Mouse (Mus musculus) cerebellum, adult 2 months (tissue): ENCODE data around the gene Eci3. TPM values are rescaled to one million over a fixed set of nuclear protein-coding genes. Genes with fewer than 3 reads are reported as not detected.
"Not testable (repeated sequence)": the region's sequence is repeated elsewhere in the genome, so short reads cannot be mapped to it uniquely, and the experiment has no call there.

Experiments
- DNase-seq, 2 experiments: peaks; one replicate each; pipeline ENCODE4 v3.0.0; 2021
- H3K27ac ChIP-seq: fragments of 200-500 bp; 2 replicates; pipeline ENCODE4 v1.5.1; 2012; ENCODE audit warnings: low read length, control low read depth, inconsistent platforms; ENCODE audit not compliant: insufficient read depth
- H3K27me3 ChIP-seq: fragments of 200-500 bp; 2 replicates; pipeline ENCODE4 v1.6.1; 2012; ENCODE audit warnings: inconsistent platforms, mild to moderate bottlenecking, low read length, moderate library complexity; ENCODE audit not compliant: control insufficient read depth, insufficient read depth
- H3K4me1 ChIP-seq: fragments of 200-500 bp; 2 replicates; pipeline ENCODE4 v1.6.1; 2011; ENCODE audit warnings: low read length; ENCODE audit not compliant: control insufficient read depth, insufficient read depth
- H3K4me3 ChIP-seq: fragments of 200-500 bp; replicated peaks from 2 replicates; pipeline ENCODE3; 2011; ENCODE audit warnings: mild to moderate bottlenecking, low read depth, low read length, control low read depth; ENCODE audit not compliant: insufficient read depth
- CTCF ChIP-seq: fragments of 200-500 bp; IDR thresholded peaks from 2 replicates; pipeline ENCODE4 v1.5.1; 2011; ENCODE audit warnings: low read depth, mild to moderate bottlenecking, control low read depth, low read length, moderate library complexity, borderline replicate concordance; ENCODE audit not compliant: insufficient read depth
- POLR2A ChIP-seq: fragments of 200-500 bp; IDR thresholded peaks from 2 replicates; pipeline ENCODE4 v1.6.1; 2011; ENCODE audit warnings: low read length, control low read depth, borderline replicate concordance; ENCODE audit not compliant: insufficient read depth
- WGBS: fragments of 180-500 bp; shearing (Covaris S2); methylation state at CpG from one replicate; pipeline ENCODE4 v1.1.7; 2018; 5-methylcytosine and 5-hydroxymethylcytosine counted together
- polyA plus RNA-seq: library from polyadenylated mRNA; depleted of rRNA; stranded (reverse); fragments of >200 nt; gene quantifications from 2 replicates; pipeline ENCODE4 v1.2.3, GENCODE M21; 2012; rRNA removed

Gene Eci3
- polyA plus RNA-seq, result 0.15 and 0.36 TPM in 2 replicates

DNA sequence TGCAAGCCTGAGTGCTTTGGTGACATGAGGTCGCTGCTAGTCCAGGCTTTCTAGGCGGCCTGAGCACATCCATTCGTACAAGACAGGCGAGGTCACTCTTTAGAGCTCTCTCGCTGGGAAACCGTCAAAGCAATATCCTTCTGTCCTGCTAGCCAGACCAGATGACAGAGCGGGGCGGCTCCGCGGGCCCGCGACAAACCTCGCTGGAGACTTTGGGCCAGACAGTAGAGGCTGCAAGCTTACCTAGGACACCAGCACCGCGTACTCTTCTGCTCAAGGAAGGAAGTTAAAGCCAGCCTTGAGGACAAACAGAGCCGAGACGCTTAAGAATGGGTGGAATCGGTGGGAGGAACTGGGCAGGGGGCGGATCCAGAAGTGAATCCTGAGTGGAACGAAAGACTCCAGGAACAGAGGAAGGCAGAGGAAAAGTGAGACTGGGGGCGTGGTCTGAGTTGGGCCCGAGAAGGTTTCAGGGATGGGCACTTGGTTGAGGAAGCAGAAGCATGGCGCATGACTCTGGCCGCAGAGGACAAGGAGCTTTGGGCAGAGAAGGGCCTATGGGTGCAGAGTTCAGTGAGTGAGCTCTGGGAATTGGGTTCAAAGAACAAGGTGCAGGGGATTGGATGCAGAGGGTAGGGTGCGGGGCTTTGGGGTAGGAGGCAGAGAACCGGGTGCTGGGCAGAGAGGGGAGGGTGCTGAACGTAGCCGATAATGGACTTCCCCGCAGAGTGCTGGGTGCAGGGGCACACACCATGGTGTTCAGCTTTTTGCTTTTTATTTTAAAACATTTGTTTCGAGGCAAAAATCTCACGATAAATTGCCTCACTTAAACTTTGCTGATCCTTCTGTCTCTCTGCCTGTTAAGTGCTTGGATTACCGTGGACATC is at the start of gene Eci3:
TSS of gene Eci3 (minus strand) at position 300 of the 887 bp plus-strand sequence.
- H3K4me1 ChIP-seq, result no peaks in the 10 kb centered on the region
- TF ChIP-seq POLR2A (no peak), CTCF (no peak)
- DNase-seq, result no peak
- H3K4me3 ChIP-seq, result peak within 1 kb of the TSS; percentile 8
- 3% methylated on average over 32 of the region's 32 CpGs for WGBS
- no peaks in the 10 kb centered on the region; the same call in 1 of the 2 replicates for H3K27me3 ChIP-seq
- H3K27ac ChIP-seq, result no peak within 1 kb of the TSS

DNA sequence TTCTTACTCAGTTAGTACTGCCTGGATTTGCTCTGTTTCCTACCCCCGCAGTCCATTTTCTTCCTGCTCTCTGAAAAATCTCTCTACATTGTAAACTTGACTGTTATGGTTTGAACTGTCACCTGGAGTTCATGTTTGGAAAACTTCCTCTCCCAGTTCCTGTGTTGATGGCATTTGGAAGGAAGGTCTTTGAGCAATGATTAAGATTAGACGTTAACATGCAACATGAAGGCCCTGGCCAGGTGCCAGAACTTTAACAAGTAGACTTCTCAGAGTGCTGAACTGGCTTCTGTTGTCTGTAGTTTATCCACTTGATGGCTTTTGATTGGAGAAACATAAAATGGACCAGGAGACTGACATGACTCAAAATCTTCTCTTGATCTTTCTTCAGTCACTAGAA is 32.3 kb upstream of the Eci3 start:
- H3K27me3 ChIP-seq, result no peaks in the 10 kb centered on the region
- 70% methylated on average over 2 of the region's 2 CpGs for WGBS
- H3K4me1 ChIP-seq, result no peaks in the 10 kb centered on the region
- TF ChIP-seq CTCF, result no peak
- no peak for TF ChIP-seq POLR2A
- no peak for DNase-seq
- H3K27ac ChIP-seq, result no peak overlapping the region
- no peak overlapping the region for H3K4me3 ChIP-seq

GRCm38 (mm10) chr13:34993983-34994811 is 30.6 kb upstream of the Eci3 start:
- under 1% methylated on average over 33 of the region's 33 CpGs for WGBS
- TF ChIP-seq CTCF (no peak), POLR2A (peak; percentile 56; the same call in 1 of the 2 replicates)

GRCm38 (mm10) chr13:34993595-34993982 is 30.0 kb upstream of the Eci3 start:
- peak overlapping the region; percentile 55 for H3K4me3 ChIP-seq
- no peaks in the 10 kb centered on the region for H3K4me1 ChIP-seq
- TF ChIP-seq CTCF, result no peak
- TF ChIP-seq POLR2A, result no peak
- H3K27ac ChIP-seq, result peak overlapping the region; percentile 54
- 2% methylated on average over 22 of the region's 22 CpGs for WGBS
- DNase-seq, result no peak
- no peaks in the 10 kb centered on the region for H3K27me3 ChIP-seq

More at GRCm38 (mm10) chr13:34993983-34994811, 30.6 kb upstream of the Eci3 start:
- Histone ChIP-seq H3K27me3 (no peaks in the 10 kb centered on the region), H3K4me1 (no peaks in the 10 kb centered on the region), H3K27ac (peak overlapping the region; percentile 54), H3K4me3 (peak overlapping the region; percentile 55)
- DNase-seq, result peak; percentile 91

- no peak for TF ChIP-seq CTCF
- TF ChIP-seq POLR2A, result no peak
These were observed 29.5 kb upstream of the Eci3 start for GRCm38 (mm10) chr13:34993085-34993484.

GRCm38 (mm10) chr13:34991581-34992273 is 28.1 kb upstream of the Eci3 start:
- no peak overlapping the region for H3K27ac ChIP-seq
- WGBS, result 63% methylated on average over 4 of the region's 4 CpGs
- H3K4me1 ChIP-seq, result no peaks in the 10 kb centered on the region
- H3K27me3 ChIP-seq, result no peaks in the 10 kb centered on the region
- H3K4me3 ChIP-seq, result no peak overlapping the region
- DNase-seq, result no peak
- TF ChIP-seq POLR2A (no peak), CTCF (no peak)

More at GRCm38 (mm10) chr13:34993085-34993484, 29.5 kb upstream of the Eci3 start:
- WGBS, result 73% methylated on average over 4 of the region's 4 CpGs
- Histone ChIP-seq H3K27me3 (no peaks in the 10 kb centered on the region), H3K27ac (no peak overlapping the region), H3K4me3 (no peak overlapping the region), H3K4me1 (no peaks in the 10 kb centered on the region)
- DNase-seq, result peak in 1 of 2 experiments; percentile 6

DNA sequence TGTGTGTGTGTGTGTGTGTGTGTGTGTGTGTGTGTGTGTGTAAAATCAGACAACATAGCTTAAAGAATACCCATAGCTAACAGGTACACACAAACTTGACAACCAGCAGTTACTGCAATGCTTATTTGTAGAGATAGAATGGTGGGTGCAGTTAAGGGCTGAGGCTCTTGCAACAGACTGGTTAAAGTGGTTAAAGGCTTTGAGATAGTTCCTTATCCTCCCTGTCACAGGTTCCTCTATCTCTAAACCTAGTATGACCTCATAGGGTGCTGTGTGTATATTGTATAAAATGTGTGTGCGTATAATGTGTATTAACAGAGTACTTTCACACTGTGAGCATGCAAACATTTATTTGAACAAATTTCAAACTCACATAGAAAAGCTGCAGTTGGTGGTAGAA is 19.9 kb upstream of the Eci3 start:
- WGBS, result 100% methylated on average over 1 of the region's 1 CpGs
- not testable (repeated sequence) for H3K27ac ChIP-seq, H3K4me1 ChIP-seq, H3K4me3 ChIP-seq, H3K27me3 ChIP-seq, DNase-seq

DNA sequence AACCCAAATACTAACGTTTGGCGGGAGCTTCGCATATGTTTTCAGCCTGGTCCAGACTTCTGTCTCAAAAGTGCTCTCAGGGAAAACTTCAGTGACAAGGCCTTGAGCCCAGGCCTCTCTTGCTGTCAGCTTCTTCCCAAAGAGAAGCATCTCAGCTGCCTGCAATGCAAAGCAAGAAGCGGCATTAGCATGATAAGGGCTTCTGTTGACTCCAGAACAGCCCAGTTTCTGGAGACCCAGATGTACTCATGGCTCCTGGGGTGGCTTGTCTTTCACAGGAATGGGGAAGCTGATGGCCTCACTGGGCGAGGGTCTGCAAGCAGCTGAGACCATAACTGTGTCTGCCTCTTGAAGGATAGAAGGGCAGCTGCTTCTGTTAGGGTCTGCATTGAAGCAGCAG is 15.0 kb upstream of the Eci3 start:
- not testable (repeated sequence) for H3K4me1 ChIP-seq, DNase-seq, H3K27ac ChIP-seq, H3K4me3 ChIP-seq, H3K27me3 ChIP-seq
- WGBS, result 76% methylated on average over 5 of the region's 5 CpGs
